Mouse (Mus musculus): Measurements from ENCODE around the gene Fbxo39.

Fbxo39 gene

GRCm38 (mm10) chr11:72364526-72364925, 50.3 kb downstream of the Fbxo39 start:
- DNase-seq, result no peak

- DNase-seq, result no peak
Measured at GRCm38 (mm10) chr11:72366126-72366525, 51.9 kb downstream of the Fbxo39 start.

DNA sequence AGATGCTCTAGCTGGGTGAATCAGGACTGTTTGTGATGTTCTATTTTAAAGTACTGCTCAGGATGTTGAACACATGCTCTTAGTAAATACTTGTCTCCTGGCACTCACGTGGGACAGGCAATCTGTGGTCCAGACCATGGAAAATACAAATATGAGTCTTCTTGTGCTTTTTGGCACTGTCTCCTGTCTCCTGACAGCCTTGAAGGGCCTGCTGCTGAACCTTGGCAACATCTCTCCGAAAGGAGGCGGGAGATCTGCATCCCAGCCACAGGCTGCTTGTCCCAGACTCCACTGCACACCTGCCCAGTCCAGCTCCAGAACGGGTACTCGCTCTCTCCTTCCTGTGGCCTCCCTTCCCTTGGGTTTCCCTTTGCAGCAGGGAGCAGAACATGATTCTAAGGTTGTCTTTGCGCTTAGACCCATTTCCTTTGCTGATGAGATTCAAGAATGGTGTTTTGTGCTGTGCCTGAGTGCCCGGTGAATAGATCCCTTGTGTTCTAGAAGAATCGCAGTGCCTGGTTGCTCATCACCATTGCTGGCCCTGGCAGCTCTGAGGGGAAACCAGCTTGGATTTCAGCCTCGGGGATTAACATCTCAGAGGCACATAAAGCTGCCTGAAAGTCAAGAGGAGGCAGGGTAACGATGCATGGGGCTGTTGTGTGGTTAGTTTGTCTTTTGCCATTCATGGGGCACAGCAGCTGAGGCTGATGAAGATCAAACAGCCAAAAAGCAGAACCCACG, 53.9 kb downstream of the Fbxo39 start:
- DNase-seq, result no peak
